Mouse (Mus musculus) embryonic facial prominence, embryonic 13.5 days (tissue): ENCODE measurements around the gene Epb42. TPM values are rescaled to one million over a fixed set of nuclear protein-coding genes. Genes with fewer than 3 reads are reported as not detected.
"Not testable (repeated sequence)": the region's sequence is repeated elsewhere in the genome, so short reads cannot be mapped to it uniquely, and the experiment has no call there.

ENCODE experiments used
- ATAC-seq: fragments of 200-750 bp; cut with Nextera tagmentation; 2 replicates; pipeline ENCODE4 v1.8.0; 2017; ENCODE audit warnings: low read depth; ENCODE audit not compliant: insufficient number of reproducible peaks, insufficient read depth, low FRiP score, low TSS enrichment
- H3K27ac ChIP-seq: fragments of 300-500 bp; sonication (generic); 2 replicates; pipeline ENCODE4 v1.5.1; 2015; ENCODE audit warnings: moderate library complexity, mild to moderate bottlenecking, inconsistent platforms
- H3K27me3 ChIP-seq: fragments of 300-500 bp; sonication (generic); 2 replicates; pipeline ENCODE4 v1.6.1; 2015; ENCODE audit warnings: mild to moderate bottlenecking, inconsistent platforms
- H3K36me3 ChIP-seq: fragments of 300-500 bp; sonication (generic); 2 replicates; pipeline ENCODE4 v1.6.1; 2015; ENCODE audit warnings: mild to moderate bottlenecking, inconsistent platforms
- H3K4me1 ChIP-seq: fragments of 300-500 bp; sonication (generic); 2 replicates; pipeline ENCODE4 v1.6.1; 2015; ENCODE audit warnings: inconsistent platforms
- H3K4me2 ChIP-seq: fragments of 300-500 bp; sonication (generic); 2 replicates; pipeline ENCODE4 v1.6.1; 2015; ENCODE audit warnings: moderate library complexity, mild to moderate bottlenecking, inconsistent platforms
- H3K4me3 ChIP-seq: fragments of 300-500 bp; sonication (generic); 2 replicates; pipeline ENCODE4 v1.5.1; 2015; ENCODE audit warnings: mild to moderate bottlenecking, inconsistent platforms
- H3K9ac ChIP-seq: fragments of 300-500 bp; sonication (generic); 2 replicates; pipeline ENCODE4 v1.6.1; 2015; ENCODE audit warnings: mild to moderate bottlenecking, inconsistent platforms
- H3K9me3 ChIP-seq: fragments of 300-500 bp; sonication (generic); 2 replicates; pipeline ENCODE4 v1.6.1; 2016; ENCODE audit warnings: inconsistent platforms
- WGBS: fragments of 180-500 bp; shearing (Covaris S2); methylation state at CpG from one replicate; pipeline ENCODE4 v1.1.7; 2015; ENCODE audit warnings: mixed read lengths; 5-methylcytosine and 5-hydroxymethylcytosine counted together
- microRNA-seq: library from miRNA; unstranded; fragments of <30 nt; microRNA quantifications from one replicate; pipeline ENCODE4, GENCODE M21; 2016
- polyA plus RNA-seq: library from polyadenylated mRNA; unstranded; fragments of >200 nt; fragmentation: Nextera tagmentation; extraction: Ambion mirVana; gene quantifications from 2 replicates; pipeline ENCODE4 v1.2.1, GENCODE M21; 2015

Epb42 gene
- polyA plus RNA-seq, 1 experiment from 2014 or later: 0.87 TPM

DNA sequence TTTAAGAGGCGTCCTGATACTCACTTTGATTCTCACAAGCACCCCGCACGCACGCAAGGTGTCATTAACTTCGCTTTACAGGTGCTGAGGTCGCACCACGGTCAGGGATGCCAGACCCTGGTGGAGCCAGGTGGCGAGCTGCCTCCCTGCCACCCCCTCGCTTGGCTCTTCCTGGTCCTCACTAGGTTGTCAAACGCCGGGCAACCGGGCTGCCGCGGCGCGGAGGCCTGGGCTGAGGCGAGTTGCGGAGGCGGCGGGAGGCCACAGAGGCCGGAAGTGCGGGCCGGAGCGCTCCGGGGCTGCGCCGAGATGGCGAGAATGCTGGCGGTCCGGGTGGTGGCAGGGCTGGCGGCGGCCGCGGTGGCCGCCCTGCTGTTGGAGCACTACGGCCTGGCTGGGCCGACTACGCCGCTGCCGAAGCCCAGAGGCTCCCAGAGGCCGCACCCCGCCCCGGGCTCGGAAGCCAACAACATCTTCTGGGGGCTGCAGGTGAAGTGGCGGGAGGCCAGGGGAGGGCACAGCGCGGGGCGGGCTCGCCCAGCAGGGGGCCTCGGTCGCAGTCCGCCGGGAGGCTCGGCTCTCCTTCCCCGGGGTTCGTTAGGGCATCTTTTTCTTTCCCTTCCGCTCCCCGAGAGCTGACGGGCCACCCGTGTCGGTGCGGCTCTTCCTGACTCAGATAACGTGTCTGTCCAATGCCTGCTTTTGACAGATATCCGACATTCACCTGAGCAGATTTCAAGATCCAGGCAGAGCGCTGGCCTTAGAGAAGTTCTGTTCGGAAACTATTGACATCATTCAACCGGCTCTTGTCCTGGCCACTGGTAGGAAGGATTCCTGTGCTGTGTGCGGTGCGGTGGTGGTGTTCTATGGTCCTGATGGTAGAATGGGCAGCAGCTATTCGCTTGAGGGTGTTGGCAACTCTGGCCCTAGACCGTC is 59.6 kb downstream of the Epb42 start, which contains the start of gene Tmem62:
Gene Tmem62, plus strand, starts transcription at position 28 of the 936 bp plus-strand sequence.
- peak within 1 kb of the TSS; percentile 84 for H3K9ac ChIP-seq
- no peaks in the 10 kb centered on the region for H3K4me1 ChIP-seq
- H3K4me3 ChIP-seq: peak within 1 kb of the TSS; percentile 74
- peak; percentile 76 for ATAC-seq
- peak within 1 kb of the TSS; percentile 98 for H3K4me2 ChIP-seq
- H3K9me3 ChIP-seq: no peaks in the 10 kb centered on the region
- H3K27ac ChIP-seq: no peak within 1 kb of the TSS
- peaks cover 17% of the 10 kb centered on the region for H3K27me3 ChIP-seq
- WGBS: 1% methylated on average over 70 of the region's 71 CpGs
- no peaks in the 10 kb centered on the region for H3K36me3 ChIP-seq

DNA sequence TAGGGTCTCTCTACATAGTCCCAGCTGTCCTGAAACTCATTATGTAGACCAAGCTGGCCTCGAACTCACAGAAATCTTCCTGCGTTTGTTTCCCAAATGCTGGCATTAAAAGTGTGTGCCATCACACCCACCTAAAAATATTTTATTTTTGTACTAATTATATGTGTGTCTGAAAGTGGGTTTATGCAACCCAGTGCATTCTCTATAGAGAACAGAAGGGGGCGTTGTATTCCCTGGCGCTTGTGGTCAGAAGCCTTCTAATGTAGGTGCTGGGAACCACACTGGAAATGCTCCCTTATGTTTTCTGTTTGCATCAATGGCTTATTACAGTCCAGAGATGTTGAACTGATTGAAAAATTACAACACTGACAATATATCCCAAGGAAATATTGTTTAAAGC is 60.6 kb downstream of the Epb42 start:
- H3K4me1 ChIP-seq: no peaks in the 10 kb centered on the region
- peak overlapping the region; percentile 98 for H3K4me2 ChIP-seq
- no peak overlapping the region for H3K9ac ChIP-seq
- no peak overlapping the region for H3K27ac ChIP-seq
- no peaks in the 10 kb centered on the region for H3K36me3 ChIP-seq
- WGBS: 45% methylated on average over 4 of the region's 4 CpGs
- peaks cover 17% of the 10 kb centered on the region for H3K27me3 ChIP-seq
- H3K4me3 ChIP-seq: no peak overlapping the region
- ATAC-seq: no peak
- no peaks in the 10 kb centered on the region for H3K9me3 ChIP-seq

DNA sequence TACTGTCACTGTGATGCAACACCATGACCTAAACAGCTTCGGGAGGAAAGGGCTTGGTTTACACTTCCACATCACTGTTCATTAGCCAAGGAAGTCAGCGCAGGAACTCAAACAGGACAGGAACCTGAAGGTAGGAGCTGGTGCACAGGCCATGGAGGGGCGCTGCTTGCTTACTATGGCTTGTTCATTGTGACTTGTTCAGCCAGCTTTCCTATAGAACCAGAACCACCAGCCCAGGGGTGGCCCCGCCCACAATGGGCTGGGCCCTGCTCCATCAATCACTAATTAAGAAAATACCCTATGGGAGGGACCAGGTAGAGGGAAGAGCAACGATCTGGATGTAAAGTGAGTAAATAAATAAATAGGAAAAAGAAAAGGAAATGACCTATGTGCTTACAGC is 63.9 kb downstream of the Epb42 start:
- H3K4me3 ChIP-seq: no peak overlapping the region
- peaks cover 7% of the 10 kb centered on the region; the same call in 1 of the 2 replicates for H3K4me1 ChIP-seq
- peak overlapping the region; percentile 21 for H3K4me2 ChIP-seq
- no peak overlapping the region for H3K27ac ChIP-seq
- H3K27me3 ChIP-seq: peaks cover 14% of the 10 kb centered on the region
- no peak for ATAC-seq
- WGBS: 16% methylated on average over 5 of the region's 5 CpGs
- H3K9me3 ChIP-seq: no peaks in the 10 kb centered on the region
- H3K9ac ChIP-seq: no peak overlapping the region
- no peaks in the 10 kb centered on the region for H3K36me3 ChIP-seq

DNA sequence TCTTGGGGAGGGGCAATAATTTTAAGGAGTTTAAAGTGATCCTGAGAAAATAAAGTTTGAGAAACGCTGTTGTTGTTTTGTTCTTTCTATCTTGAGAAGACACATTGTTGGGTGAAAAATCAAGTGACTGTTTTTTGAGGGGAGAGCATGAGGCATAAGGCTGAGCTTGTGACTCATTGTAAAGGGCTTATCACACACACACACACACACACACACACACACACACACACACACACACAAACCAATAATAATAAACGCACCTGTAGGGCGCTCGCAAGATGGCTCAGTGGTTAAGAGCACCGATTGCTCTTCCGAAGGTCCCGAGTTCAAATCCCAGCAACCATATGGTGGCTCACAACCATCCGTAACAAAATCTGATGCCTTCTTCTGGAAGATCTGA is 64.6 kb downstream of the Epb42 start:
- WGBS: 95% methylated on average over 8 of the region's 8 CpGs
- not testable (repeated sequence) for H3K9ac ChIP-seq, H3K4me2 ChIP-seq, H3K27me3 ChIP-seq, H3K9me3 ChIP-seq, H3K36me3 ChIP-seq, ATAC-seq, H3K4me3 ChIP-seq, H3K4me1 ChIP-seq, H3K27ac ChIP-seq

DNA sequence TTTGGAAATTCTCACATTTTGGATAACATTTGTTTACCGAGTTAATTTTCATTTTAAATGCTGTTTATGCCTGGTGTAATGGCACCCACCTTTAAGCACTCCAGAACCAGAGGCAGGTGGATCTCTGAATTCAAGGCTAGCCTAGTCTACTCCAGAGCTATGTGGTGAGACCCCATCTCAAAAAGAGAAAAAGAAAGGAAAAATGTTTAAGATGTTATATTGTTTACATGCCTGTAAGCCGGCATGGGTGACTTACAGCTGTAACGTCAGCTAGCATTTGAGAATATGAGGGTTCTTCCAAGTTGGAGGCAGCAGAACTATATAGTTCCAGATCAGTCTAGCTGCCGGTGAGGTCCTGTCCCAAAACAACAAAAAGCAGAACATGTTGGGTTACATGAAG is 65.1 kb downstream of the Epb42 start:
- 86% methylated on average over 4 of the region's 4 CpGs for WGBS
- ATAC-seq: no peak
- H3K9ac ChIP-seq: no peak overlapping the region

DNA sequence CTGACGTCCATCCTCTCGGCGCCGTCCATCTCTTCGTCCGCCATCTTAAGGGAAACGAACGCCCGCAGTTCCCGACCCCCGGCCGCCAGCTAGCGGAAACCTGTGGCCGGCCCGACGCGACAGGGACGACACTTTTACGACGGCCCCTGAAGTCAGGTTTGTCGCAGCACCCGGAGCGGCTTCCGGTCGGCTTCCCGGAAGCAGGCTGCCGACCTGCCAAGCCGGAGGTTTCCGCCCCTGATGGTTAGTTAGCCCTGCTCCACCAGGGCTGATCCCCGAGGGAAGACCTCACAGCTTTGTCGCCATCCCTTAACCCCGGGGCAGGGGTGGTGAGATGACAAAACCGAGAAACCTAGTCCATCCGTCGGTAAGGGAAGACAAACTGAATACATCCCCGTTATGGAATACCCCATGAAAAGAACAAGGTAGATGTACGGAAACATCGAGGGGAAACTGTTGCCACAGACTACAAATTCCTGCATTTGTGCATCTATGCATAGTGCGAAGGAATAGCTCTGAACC is 66.3 kb downstream of the Epb42 start, which contains the start of gene Ubr1:
Gene Ubr1, minus strand, starts transcription at position 157 of the 522 bp plus-strand sequence.
- Histone ChIP-seq H3K4me2 (peak within 1 kb of the TSS; percentile 80), H3K9me3 (no peaks in the 10 kb centered on the region), H3K4me1 (peaks cover 7% of the 10 kb centered on the region; the same call in 1 of the 2 replicates), H3K27ac (peak within 1 kb of the TSS; percentile 84), H3K9ac (peak within 1 kb of the TSS; percentile 88), H3K36me3 (peaks cover 8% of the 10 kb centered on the region; the same call in 1 of the 2 replicates), H3K4me3 (peak within 1 kb of the TSS; percentile 81), H3K27me3 (peaks cover 3% of the 10 kb centered on the region)
- 0 out of 2 replicates have a peak, but pooled peaks have one; percentile 48 for ATAC-seq
- WGBS: under 1% methylated on average over 39 of the region's 39 CpGs

More for the DNA sequence above, 65.1 kb downstream of the Epb42 start:
- Histone ChIP-seq H3K4me1 (peaks cover 7% of the 10 kb centered on the region; the same call in 1 of the 2 replicates), H3K9me3 (no peaks in the 10 kb centered on the region), H3K27me3 (peaks cover 3% of the 10 kb centered on the region), H3K27ac (no peak overlapping the region), H3K36me3 (peaks cover 2% of the 10 kb centered on the region; the same call in 1 of the 2 replicates), H3K4me3 (no peak overlapping the region), H3K4me2 (no peak overlapping the region)

DNA sequence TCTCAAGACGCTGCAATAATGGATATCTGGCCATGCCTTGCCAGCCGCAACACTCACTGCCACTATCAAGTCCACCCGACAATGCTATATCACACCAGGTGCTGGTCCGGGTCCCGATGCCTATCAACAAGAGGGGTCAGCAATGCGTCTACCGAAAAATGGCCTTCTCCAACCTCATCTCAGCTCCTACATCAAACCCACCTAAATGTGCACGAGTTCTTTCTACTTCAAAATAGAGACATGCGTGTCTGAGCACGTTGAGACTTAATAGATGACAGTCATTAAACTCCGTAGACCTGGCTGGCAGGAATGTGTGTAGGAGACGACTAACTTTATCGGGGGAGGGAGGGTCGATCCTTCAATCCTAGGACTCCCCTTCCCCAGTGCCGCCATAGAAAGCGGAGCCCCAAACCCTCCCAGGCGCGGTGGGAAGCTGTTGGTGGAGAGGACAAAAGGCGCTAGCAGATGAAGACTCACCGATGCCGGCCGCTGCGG is 66.8 kb downstream of the Epb42 start:
- ATAC-seq: 0 out of 2 replicates have a peak, but pooled peaks have one; percentile 15
- H3K9ac ChIP-seq: peak overlapping the region; percentile 88
- H3K36me3 ChIP-seq: peaks cover 8% of the 10 kb centered on the region; the same call in 1 of the 2 replicates
- peak overlapping the region; percentile 84 for H3K27ac ChIP-seq
- peak overlapping the region; percentile 81 for H3K4me3 ChIP-seq
- WGBS: under 1% methylated on average over 23 of the region's 23 CpGs
- peaks cover 3% of the 10 kb centered on the region for H3K27me3 ChIP-seq
- peak overlapping the region; percentile 80 for H3K4me2 ChIP-seq
- peaks cover 7% of the 10 kb centered on the region; the same call in 1 of the 2 replicates for H3K4me1 ChIP-seq
- no peaks in the 10 kb centered on the region for H3K9me3 ChIP-seq

Small RNA genes within 50 kb of the gene (microRNA-seq; reads per million reads assigned to microRNA genes)
- gene Gm44325: not detected

Other genes with a start within 250 kb of the Epb42 start
- 6.8 and 9.9 TPM in 2 replicates for gene Cdan1, start 186.9 kb downstream of the Epb42 start, polyA plus RNA-seq
- gene Ttbk2, start 186.5 kb downstream of the Epb42 start, polyA plus RNA-seq: 5.6 and 5.8 TPM in 2 replicates
- gene Ubr1, start 66.4 kb downstream of the Epb42 start, polyA plus RNA-seq: 28.9 and 29.5 TPM in 2 replicates
- gene Tmem62, start 60.1 kb downstream of the Epb42 start, polyA plus RNA-seq: 1.5 and 2.6 TPM in 2 replicates
- gene Ccndbp1, start 28.7 kb downstream of the Epb42 start, polyA plus RNA-seq: 41.7 and 45.1 TPM in 2 replicates
- gene Tgm5, start 48.8 kb upstream of the Epb42 start, polyA plus RNA-seq: 0.22 TPM in 1 of 2 replicates, not detected in the other
- gene Tgm7, start 72.7 kb upstream of the Epb42 start, polyA plus RNA-seq: not detected in 2 replicates
- 20.3 and 22.9 TPM in 2 replicates for gene Adal, start 103.4 kb upstream of the Epb42 start, polyA plus RNA-seq
- gene Lcmt2, start 103.6 kb upstream of the Epb42 start, polyA plus RNA-seq: 21.5 and 22.2 TPM in 2 replicates
- 68.0 and 71.4 TPM in 2 replicates for gene Tubgcp4, start 133.6 kb upstream of the Epb42 start, polyA plus RNA-seq
- gene Zscan29, start 134.1 kb upstream of the Epb42 start, polyA plus RNA-seq: 11.1 and 11.9 TPM in 2 replicates
- 95.8 and 96.5 TPM in 2 replicates for gene Trp53bp1, start 234.3 kb upstream of the Epb42 start, polyA plus RNA-seq